Mouse (Mus musculus) left cerebral cortex, postnatal 25 days (tissue): ENCODE data around the gene Hsdl2. TPM values are rescaled to one million over a fixed set of nuclear protein-coding genes. Genes with fewer than 3 reads are reported as not detected.
"Not testable (repeated sequence)": the region's sequence is repeated elsewhere in the genome, so short reads cannot be mapped to it uniquely, and the experiment has no call there.

Source experiments
- DNase-seq, 2 experiments: peaks; one replicate each; pipeline ENCODE4 v3.0.0; 2022; ENCODE audit warnings: low spot score in 2 of 2, mixed read lengths in 1 of 2
- intact Hi-C: fragments of 180-260 bp; cut with DNase I; formaldehyde crosslinking; loops from one replicate; pipeline ENCODE4 v1.15.1; 2025
- total RNA-seq, 2 experiments: library from RNA; stranded (reverse); gene quantifications; 2 replicates each; pipeline ENCODE4 v1.2.3; 2021

The Hsdl2 gene
- 10 to 100 TPM; 24.9 to 25.8 TPM for total RNA-seq

- intact Hi-C loops: no loop called here
- DNase-seq: peak; percentile 98 to 99
These were observed at the start of gene Hsdl2 for GRCm38 (mm10) chr4:59581314-59582185. TSS of gene Hsdl2 (plus strand) at chr4:59581563.

- intact Hi-C loops: no loop called here
- DNase-seq: no peak
These were observed 48.1 kb upstream of the Hsdl2 start for GRCm38 (mm10) chr4:59533268-59533667.

GRCm38 (mm10) chr4:59535624-59536023 lies 45.7 kb upstream of the Hsdl2 start:
- DNase-seq: no peak
- intact Hi-C loops: no loop called here

- no peak for DNase-seq
- intact Hi-C loops: no loop called here
These were observed 45.1 kb upstream of the Hsdl2 start for GRCm38 (mm10) chr4:59536281-59536680.

- DNase-seq: no peak
- intact Hi-C loops: no loop called here
These were observed 38.4 kb upstream of the Hsdl2 start for GRCm38 (mm10) chr4:59543006-59543405.

GRCm38 (mm10) chr4:59544654-59545053 lies 36.7 kb upstream of the Hsdl2 start:
- no peak for DNase-seq
- intact Hi-C loops: loop anchor here (5.0 kb wide), 1 partner anchor 162 kb away; no protein-coding TSS in a partner anchor

GRCm38 (mm10) chr4:59546285-59547071 lies 34.9 kb upstream of the Hsdl2 start:
- intact Hi-C loops: loop anchor here (5.0 kb wide), 1 partner anchor 164 kb away; no protein-coding TSS in a partner anchor
- DNase-seq: no peak

- intact Hi-C loops: loop anchor here (5.0 kb wide), 1 partner anchor 165 kb away; no protein-coding TSS in a partner anchor
These were observed 34.0 kb upstream of the Hsdl2 start for GRCm38 (mm10) chr4:59547136-59547889.

GRCm38 (mm10) chr4:59548011-59548559 lies 33.3 kb upstream of the Hsdl2 start:
- intact Hi-C loops: loop anchor here (2.0 to 5.0 kb wide), 2 partner anchors 166 to 359 kb away; partner anchors contain the start of gene Ugcg
- no peak for DNase-seq

More at GRCm38 (mm10) chr4:59547136-59547889, 34.0 kb upstream of the Hsdl2 start:
- no peak for DNase-seq

- DNase-seq: peak; percentile 60 to 63
- intact Hi-C loops: loop anchor here (2.0 to 5.0 kb wide), 2 partner anchors 166 to 360 kb away; partner anchors contain the start of gene Ugcg
These were observed 32.7 kb upstream of the Hsdl2 start for GRCm38 (mm10) chr4:59548560-59549174.

GRCm38 (mm10) chr4:59549175-59549976 lies 32.0 kb upstream of the Hsdl2 start, which contains the start of gene Ptbp3:
TSS of gene Ptbp3 (minus strand) at chr4:59549364.
- DNase-seq: peak; percentile 84 to 85
- intact Hi-C loops: loop anchor here (2.0 to 5.0 kb wide), 2 partner anchors 167 to 361 kb away; partner anchors contain the start of gene Ugcg

- peak in 1 of 2 experiments; percentile 6 for DNase-seq
- intact Hi-C loops: loop anchor here (2.0 to 5.0 kb wide), 2 partner anchors 168 to 361 kb away; partner anchors contain the start of gene Ugcg
These were observed 31.3 kb upstream of the Hsdl2 start for GRCm38 (mm10) chr4:59549977-59550560.

GRCm38 (mm10) chr4:59551901-59552300 lies 29.5 kb upstream of the Hsdl2 start:
- intact Hi-C loops: no loop called here

GRCm38 (mm10) chr4:59552835-59553234 lies 28.5 kb upstream of the Hsdl2 start:
- no peak for DNase-seq
- intact Hi-C loops: no loop called here

More at GRCm38 (mm10) chr4:59551901-59552300, 29.5 kb upstream of the Hsdl2 start:
- no peak for DNase-seq

- intact Hi-C loops: no loop called here
- DNase-seq: no peak
These were observed 27.8 kb upstream of the Hsdl2 start for GRCm38 (mm10) chr4:59553576-59553975.

- DNase-seq: no peak
- intact Hi-C loops: no loop called here
These were observed 26.2 kb upstream of the Hsdl2 start for GRCm38 (mm10) chr4:59555177-59555576.

GRCm38 (mm10) chr4:59557343-59557742 lies 24.0 kb upstream of the Hsdl2 start:
- DNase-seq, intact Hi-C loops: not testable (repeated sequence)
